Mouse (Mus musculus): ENCODE data around the gene Depdc7.

Gene Depdc7

GRCm38 (mm10) chr2:104716279-104716678 lies 26.4 kb downstream of the Depdc7 start, which contains the start of gene Pin1rt1:
Gene Pin1rt1, minus strand, starts transcription at chr2:104716379.
- DNase-seq (ENCODE audit: low spot score in 2 of 2), result no peak

GRCm38 (mm10) chr2:104714254-104714691 lies 28.4 kb downstream of the Depdc7 start:
- no peak for DNase-seq (ENCODE audit: low spot score in 2 of 2)

GRCm38 (mm10) chr2:104712486-104712809 lies 30.2 kb downstream of the Depdc7 start:
- no peak for DNase-seq (ENCODE audit: low spot score in 2 of 2)

DNA sequence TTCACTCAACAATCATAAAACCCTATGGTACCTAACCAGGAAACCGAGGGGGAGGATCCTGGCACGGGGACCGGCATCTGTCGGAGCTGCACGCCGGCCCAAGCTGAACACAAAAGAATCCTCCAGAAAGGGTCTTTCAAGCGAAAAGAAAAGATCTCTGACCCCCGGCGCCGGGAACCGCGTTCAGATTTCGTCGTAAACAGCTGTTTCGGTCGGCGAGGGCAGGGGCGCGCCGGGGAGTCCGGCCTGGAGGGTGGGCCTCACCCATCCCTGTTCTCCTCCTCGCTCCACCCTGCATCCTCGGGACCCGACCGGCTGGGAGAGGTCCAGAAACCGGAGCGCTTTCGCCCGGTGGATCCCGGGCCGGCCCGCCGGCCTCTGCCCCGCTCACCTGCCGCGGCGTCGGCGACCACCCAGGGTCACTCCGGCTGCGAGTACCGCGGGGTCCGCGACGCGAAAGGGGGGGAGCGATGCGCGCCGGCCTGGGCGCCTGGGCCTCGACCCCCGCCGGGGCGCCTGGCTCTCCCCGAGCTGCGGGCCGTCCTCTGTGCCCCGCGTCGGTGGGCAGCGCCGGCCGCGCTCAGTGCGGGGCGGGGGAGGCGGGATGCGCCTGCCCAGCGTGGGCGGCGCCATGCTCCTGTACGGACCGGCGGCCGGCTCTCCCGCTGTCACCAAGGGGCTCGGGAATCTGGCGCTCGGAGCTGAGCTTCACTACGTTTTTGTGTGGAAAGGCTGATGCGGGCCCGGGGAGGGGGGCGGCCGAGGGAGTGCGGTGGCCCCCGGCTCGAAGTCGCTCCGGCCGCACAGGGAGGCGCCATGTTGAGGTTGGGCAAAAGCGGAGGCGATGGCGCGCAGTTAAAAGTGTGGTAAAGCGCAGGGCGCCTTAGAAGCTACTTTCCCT lies 30.8 kb downstream of the Depdc7 start, which contains the start of gene Tcp11l1:
TSS of gene Tcp11l1 (minus strand) at position 585 of the 901 bp plus-strand sequence.
- peak; percentile 59 to 65 for DNase-seq (ENCODE audit: low spot score in 2 of 2)

GRCm38 (mm10) chr2:104710670-104711370 lies 31.9 kb downstream of the Depdc7 start:
- no peak for DNase-seq (ENCODE audit: low spot score in 2 of 2)

- DNase-seq (ENCODE audit: low spot score in 2 of 2), result no peak
These were observed 32.8 kb downstream of the Depdc7 start for GRCm38 (mm10) chr2:104709786-104710337.

- DNase-seq (ENCODE audit: low spot score in 2 of 2), result no peak
These were observed 38.3 kb downstream of the Depdc7 start for GRCm38 (mm10) chr2:104704355-104704754.

DNA sequence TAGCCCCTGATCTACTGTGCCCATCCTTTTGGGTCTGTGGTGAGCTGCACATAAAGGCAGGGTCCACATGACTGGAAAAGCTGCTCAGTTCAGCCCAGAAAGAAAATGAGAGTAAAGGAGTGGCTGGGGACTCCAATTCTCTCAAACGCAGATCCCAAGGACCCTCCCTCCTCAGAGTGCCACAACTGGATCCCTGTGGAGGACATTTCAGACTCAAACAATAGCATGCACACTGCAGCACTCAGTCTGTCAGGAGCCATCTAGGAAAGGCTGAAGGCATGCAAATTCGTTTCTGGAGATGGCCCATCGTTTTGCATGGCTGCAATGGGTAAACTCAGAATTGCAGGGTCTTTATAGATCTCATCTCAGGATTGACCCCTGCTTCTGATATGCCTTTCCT lies 39.5 kb downstream of the Depdc7 start:
- no peak for DNase-seq (ENCODE audit: low spot score in 2 of 2)

GRCm38 (mm10) chr2:104699659-104700058 lies 43.0 kb downstream of the Depdc7 start:
- no peak for DNase-seq (ENCODE audit: low spot score in 2 of 2)

DNA sequence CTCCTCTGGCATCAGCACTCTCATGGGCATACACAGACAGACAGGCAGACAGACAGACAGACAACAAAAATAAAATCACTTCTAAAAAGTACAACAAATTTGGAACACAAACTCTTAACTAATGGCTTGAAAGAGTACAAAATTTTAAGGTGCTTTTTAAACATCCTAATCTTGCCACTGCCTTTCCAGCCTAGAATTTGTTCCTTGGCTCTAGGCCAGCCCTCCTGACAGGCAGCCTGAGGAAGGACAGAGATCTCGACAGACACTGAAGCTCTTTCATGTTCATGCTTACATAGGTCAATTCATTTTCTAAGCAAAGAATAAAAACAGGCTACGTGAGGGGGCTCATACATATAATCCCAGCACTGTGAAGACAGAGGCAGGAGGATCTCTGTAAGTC lies 50.1 kb downstream of the Depdc7 start:
- no peak for DNase-seq (ENCODE audit: low spot score in 2 of 2)

GRCm38 (mm10) chr2:104690720-104691119 lies 52.0 kb downstream of the Depdc7 start:
- DNase-seq (ENCODE audit: low spot score in 2 of 2), result no peak

DNA sequence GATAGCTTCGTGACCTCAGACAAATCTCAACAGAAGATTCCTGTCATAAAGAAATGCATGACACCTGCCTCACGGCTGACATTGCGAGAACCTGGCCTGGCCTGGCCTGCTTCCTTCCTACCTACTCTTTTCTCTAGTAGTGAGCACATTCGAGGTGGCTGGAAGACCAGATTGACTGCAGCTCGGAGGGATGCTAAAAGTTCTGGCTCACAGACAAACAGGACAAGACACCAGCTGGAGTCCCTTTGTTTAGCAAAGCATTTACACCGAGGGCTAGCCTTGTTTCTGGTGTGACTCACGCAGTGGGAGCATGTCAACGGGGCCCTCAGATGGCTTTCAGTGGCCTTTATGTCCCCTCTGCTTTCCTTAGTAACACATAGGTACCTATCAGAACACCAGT lies 54.0 kb downstream of the Depdc7 start:
- DNase-seq (ENCODE audit: low spot score in 2 of 2), result no peak

DNA sequence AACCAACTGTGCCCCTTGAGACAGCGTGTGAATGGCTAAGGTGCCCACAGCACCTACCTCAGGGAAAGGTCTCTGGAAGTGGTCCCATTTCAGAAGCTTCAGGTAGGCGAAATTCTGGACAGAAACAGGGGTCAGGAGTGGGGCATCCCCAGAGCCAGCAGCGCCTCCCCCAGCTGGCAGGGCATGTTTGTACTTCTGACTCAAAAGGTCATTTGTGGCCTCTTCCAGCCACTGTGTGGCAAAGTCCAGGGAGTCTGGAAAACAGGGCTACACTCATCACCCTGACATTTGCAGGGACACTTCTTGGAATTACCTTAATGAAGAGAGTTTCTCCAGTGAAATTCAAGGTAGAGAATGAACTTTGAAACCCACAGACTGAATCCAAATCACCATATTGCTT lies 54.4 kb downstream of the Depdc7 start:
- DNase-seq (ENCODE audit: low spot score in 2 of 2), result no peak

DNA sequence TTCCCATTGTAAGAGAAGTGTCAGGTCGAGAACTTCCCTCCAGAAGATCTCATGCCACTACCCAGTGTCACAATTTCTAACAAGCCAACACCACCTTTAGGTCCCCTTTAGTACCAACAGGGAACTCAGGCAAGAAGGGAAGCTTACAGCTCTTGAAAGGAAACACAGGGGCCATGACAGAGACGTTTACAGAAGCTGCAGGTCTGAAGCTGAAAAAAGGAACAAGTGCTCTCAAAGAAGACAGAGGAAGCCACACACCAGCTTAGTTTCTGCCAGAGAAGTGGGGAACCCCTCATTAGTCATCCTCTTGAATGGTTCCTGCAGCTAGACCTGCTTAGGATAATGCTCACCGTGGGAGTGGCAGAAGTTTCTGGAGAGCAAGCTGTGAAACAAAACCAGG lies 55.4 kb downstream of the Depdc7 start:
- no peak for DNase-seq (ENCODE audit: low spot score in 2 of 2)

DNA sequence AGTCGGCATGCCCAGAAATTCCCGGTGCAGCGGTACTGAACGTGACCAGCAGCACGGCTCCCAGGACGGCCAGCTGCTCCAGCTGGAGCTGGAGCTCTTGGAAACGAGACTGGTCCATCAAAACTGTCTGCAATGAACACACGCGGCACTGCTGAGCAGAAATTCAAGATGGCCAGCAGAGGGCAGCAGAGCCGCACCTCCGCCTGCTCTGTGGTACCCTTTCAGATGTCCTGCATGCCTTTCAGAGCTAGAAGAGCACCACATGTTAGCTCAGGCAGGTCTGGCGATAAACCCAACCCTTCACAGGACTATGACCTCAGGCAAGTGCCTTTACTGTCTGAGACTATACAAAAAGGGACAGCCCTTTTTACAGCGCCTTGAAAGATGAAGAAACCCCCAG lies 57.3 kb downstream of the Depdc7 start:
- peak; percentile 63 to 80 for DNase-seq (ENCODE audit: low spot score in 2 of 2)

- DNase-seq (ENCODE audit: low spot score in 2 of 2), result no peak
These were observed 57.9 kb downstream of the Depdc7 start for GRCm38 (mm10) chr2:104684771-104685170.

DNA sequence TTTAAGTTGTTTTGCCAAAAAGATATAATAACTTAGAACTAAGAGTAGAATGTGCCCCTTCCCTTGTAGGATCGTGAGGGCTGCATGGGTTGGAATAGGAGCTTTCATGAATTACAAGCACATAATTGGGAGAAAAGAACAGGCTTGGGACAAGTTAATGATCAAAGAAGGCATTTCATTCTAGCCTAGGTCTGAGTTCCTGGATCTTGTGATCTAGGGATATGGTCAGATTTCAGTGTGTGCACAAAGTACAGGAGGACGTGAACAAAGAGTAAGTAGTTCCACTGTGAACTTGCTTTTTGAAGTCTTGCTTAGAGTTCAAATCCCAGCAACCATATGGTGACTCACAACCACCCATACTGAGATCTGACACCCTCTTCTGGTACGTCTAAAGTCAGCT lies 65.4 kb downstream of the Depdc7 start:
- DNase-seq (ENCODE audit: low spot score in 2 of 2), result no peak

All from frontal cortex, postnatal 10 days (tissue).